Mouse (Mus musculus) cerebellum, adult 9-10 months (tissue): ENCODE results near the gene 4931408C20Rik.

ENCODE experiments used
- DNase-seq: peaks from one replicate; pipeline ENCODE4 v3.0.0; 2022

The 4931408C20Rik gene

DNA sequence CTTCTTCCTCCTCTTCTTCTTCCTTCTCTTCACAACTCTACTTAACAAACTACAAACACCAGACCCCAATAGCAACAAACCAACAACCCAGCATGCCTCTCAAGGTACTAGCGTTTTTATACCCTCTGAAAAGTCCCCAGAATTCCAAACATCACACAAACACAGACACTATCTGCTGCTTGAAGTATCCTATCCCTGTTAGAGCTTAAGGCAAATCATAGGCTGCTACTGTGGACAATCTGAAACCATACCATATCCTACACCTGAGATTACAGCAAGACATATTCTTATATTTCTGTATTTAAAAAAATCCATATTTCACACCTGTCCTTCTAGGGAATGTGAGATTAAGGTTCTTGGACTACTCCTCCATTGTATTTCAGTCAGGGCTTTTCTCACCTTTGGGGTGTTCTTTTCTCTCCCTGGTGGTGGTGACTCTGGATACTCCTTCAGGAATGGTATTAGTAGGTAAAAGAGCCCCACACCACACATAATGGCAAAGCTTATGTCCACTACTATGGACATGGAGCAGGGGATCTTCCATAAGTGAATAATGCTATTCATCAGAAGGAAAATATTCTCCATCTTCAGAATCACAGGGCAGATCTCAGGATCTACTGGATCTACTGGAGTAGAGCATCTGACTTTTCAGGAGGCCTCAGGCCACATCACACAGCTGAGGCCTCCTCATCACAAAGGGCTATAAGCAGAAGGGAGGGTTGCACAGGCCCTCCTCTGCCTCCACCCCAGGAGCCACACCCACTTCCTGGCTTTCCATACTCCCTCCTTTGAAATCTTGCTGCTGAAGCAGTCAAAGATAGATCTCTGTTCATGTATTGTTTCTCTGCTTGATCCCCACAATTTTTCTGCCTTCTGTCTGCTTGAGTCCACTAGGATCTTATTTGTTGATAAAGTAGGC, at the start of gene 4931408C20Rik:
Gene 4931408C20Rik (minus strand): TSS at position 619 of the 919 bp plus-strand sequence.
- peak; percentile 4 for DNase-seq

DNA sequence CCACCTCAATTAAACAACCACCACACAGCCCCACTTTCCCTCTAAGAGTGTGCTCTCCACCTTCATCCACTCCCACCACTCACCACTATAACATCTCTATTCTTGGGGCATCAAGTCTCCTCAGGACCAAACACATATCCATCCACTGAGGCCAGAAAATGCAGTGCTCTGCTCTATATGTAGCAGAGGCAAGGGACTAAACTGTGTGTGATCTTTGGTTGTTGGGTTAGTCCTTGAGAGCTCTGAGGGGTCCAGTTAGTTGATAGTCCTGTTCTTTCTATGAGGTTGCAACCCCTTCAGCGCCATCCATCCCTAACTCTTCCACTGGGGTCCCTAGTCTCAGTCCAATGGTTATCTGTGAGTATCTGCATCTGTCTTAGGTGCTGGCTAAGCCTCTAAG, 666 bp upstream of the 4931408C20Rik start:
- no peak for DNase-seq

DNA sequence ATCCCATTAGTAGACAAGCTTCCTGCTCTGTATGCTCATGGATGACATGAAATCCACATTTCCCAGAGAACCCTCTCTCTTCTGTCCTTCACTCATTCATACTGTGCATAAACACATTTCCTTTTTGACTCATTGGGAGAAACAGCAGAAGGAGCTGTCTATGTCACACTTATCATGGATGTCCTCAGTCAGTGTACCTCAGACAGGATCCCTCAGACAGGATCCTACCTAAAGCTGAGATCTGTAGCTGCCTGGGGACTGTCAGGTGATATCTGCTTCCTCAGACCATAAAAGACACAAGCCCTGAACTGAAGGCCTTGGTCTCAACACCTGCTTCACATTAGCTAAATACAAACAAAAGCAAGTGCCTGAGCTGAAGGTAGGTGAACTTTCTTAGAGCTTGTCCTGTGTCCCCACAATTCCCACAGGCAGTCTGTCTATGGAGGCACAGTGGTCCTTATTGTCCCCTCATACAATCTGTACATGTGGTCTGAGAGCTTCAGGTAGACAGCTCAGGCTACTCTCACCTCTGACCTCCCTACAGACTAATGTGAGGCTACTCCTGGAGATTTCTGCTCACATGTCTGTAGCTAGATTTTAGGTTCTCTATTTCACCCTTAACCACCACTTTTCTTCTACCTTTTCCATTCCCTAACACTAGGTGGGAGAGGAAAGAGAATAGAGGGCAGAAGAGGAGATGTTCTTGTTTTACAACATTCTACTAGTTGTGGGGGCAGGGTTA, 1.1 kb downstream of the 4931408C20Rik start:
- DNase-seq: no peak

DNA sequence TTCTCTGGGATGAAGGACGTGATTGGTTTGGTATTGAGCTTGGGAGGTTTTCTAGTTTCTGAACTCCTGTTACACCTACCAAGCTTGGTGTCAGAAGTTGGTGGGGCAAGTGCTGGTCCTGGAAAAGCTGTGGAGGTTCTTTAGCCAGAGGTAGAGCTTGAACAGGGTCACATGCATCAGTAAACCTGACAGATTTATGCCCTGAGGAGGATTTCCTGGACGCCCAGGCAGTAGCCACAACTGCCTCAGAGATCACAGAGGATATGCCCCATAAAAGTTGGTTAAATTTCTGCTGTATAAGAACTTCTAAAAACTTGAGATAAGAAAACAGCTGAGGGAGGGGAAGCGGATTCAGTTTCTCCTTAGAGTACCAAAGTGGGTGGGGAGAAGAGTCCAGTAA, 1.9 kb downstream of the 4931408C20Rik start:
- DNase-seq: no peak

DNA sequence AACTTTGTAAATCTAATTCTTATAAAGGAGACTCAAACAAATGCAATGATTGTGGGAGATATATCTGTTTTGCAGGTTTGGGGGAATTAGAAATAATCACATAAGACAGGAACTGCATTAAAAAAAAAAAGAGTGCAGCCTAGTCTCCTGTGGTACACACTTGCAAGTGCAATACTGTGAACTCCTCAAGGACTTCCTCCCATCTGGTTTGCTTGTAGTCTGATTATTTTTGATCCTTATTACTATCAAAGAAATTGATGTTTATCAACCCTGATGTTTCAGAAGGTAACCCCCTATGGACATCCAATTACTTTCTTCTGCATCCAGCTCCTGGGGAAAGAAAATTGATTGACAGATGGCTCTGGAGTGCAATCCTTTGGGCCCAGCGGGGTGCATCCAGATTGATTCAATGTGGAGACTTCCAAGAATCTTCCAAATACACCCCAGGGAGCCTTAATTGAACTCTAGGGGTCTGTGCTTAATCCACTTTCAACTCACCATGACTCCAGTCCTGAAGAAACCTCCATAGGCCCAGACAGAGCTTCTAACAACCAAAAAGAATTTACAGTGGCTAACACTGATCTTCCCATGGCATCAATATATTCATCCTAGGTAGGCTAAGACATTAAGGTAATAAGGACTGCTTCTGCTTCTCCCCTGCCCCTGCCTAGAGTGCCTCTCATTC, 37.4 kb downstream of the 4931408C20Rik start:
- DNase-seq: peak; percentile 2

DNA sequence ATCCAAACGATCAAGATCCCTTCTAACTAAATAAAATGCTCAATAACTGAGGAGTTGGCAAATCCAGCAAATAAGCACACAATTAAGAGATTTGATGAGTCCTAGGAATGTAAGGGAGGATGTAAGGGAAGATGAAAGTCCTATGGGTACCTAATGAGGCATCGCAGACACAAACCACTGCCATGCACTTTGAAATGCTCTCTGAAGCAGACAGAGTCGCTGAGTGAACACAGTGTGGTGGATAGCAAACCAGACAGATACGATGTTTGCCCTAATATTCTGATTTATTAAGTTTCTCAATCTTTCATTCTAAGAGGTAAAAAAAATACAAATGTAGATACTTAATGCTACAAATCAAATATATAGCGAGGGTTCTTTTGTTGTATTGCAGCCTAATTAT, 51.2 kb downstream of the 4931408C20Rik start:
- no peak for DNase-seq
